Mouse (Mus musculus) lung, postnatal 0 days (tissue): ENCODE measurements around the gene Tmem43. TPM values are rescaled to one million over a fixed set of nuclear protein-coding genes. Genes with fewer than 3 reads are reported as not detected.

ENCODE experiments used
- ATAC-seq: fragments of 200-750 bp; cut with Nextera tagmentation; 2 replicates; pipeline ENCODE4 v1.8.0; 2017; ENCODE audit warnings: moderate library complexity
- DNase-seq: peaks from one replicate; pipeline ENCODE4 v3.0.0-alpha.2; 2016; ENCODE audit warnings: low spot score
- H3K27ac ChIP-seq: fragments of 300-500 bp; sonication (generic); 2 replicates; pipeline ENCODE4 v1.5.1; 2014; ENCODE audit warnings: antibody characterized with exemption, mild to moderate bottlenecking, low read length, mixed read lengths
- H3K27me3 ChIP-seq: fragments of 300-500 bp; sonication (generic); replicated peaks from 2 replicates; pipeline ENCODE4 v1.6.1; 2014; ENCODE audit warnings: low read length, mixed read lengths; ENCODE audit not compliant: insufficient read depth
- H3K36me3 ChIP-seq: fragments of 300-500 bp; sonication (generic); 2 replicates; pipeline ENCODE4 v1.6.1; 2014; ENCODE audit warnings: low read length, mixed read lengths; ENCODE audit not compliant: insufficient read depth
- H3K4me1 ChIP-seq: fragments of 300-500 bp; sonication (generic); 2 replicates; pipeline ENCODE4 v1.6.1; 2014; ENCODE audit warnings: antibody characterized with exemption, low read depth, low read length, mixed read lengths; ENCODE audit not compliant: insufficient read depth
- H3K4me2 ChIP-seq: fragments of 300-500 bp; sonication (generic); replicated peaks from 2 replicates; pipeline ENCODE4 v1.6.1; 2014; ENCODE audit warnings: low read depth, mild to moderate bottlenecking, low read length, moderate library complexity, mixed read lengths
- H3K4me3 ChIP-seq: fragments of 300-500 bp; sonication (generic); 2 replicates; pipeline ENCODE4 v1.5.1; 2014; ENCODE audit warnings: low read depth, low read length
- H3K9ac ChIP-seq: fragments of 300-500 bp; sonication (generic); replicated peaks from 2 replicates; pipeline ENCODE4 v1.6.1; 2014; ENCODE audit warnings: low read depth, mild to moderate bottlenecking
- H3K9me3 ChIP-seq: fragments of 300-500 bp; sonication (generic); 2 replicates; pipeline ENCODE4 v1.6.1; 2016; ENCODE audit warnings: low read length, mixed read lengths
- CTCF ChIP-seq: IDR thresholded peaks from 2 replicates; pipeline ENCODE4 v1.5.1; 2016; ENCODE audit warnings: antibody characterized with exemption, mild to moderate bottlenecking
- EP300 ChIP-seq: IDR thresholded peaks from 2 replicates; pipeline ENCODE4 v1.6.1; 2016; ENCODE audit warnings: antibody characterized with exemption, mild to moderate bottlenecking, control low read depth
- WGBS: fragments of 180-500 bp; shearing (Covaris S2); extraction: QIAGEN DNeasy Blood & Tissue Kit; methylation state at CpG from one replicate; pipeline ENCODE4 v1.1.7; 2014; 5-methylcytosine and 5-hydroxymethylcytosine counted together
- polyA plus RNA-seq: library from polyadenylated mRNA; unstranded; fragments of >200 nt; fragmentation: Nextera tagmentation; extraction: Ambion mirVana; gene quantifications from 2 replicates; pipeline ENCODE4 v1.2.1, GENCODE M21; 2015

Gene Tmem43
- polyA plus RNA-seq, 1 experiment from 2014 or later, result 69.4 TPM

GRCm38 (mm10) chr6:91534268-91534667 lies 60.8 kb downstream of the Tmem43 start:
- DNase-seq (no peak), ATAC-seq (no peak)
- Histone ChIP-seq H3K4me1 (no peaks in the 10 kb centered on the region), H3K27ac (no peak overlapping the region), H3K4me3 (no peak overlapping the region), H3K4me2 (no peak overlapping the region), H3K27me3 (no peaks in the 10 kb centered on the region), H3K36me3 (no peaks in the 10 kb centered on the region), H3K9ac (no peak overlapping the region), H3K9me3 (no peaks in the 10 kb centered on the region)
- TF ChIP-seq EP300 (no peak), CTCF (no peak)
- WGBS, result 69% methylated on average over 4 of the region's 4 CpGs

DNA sequence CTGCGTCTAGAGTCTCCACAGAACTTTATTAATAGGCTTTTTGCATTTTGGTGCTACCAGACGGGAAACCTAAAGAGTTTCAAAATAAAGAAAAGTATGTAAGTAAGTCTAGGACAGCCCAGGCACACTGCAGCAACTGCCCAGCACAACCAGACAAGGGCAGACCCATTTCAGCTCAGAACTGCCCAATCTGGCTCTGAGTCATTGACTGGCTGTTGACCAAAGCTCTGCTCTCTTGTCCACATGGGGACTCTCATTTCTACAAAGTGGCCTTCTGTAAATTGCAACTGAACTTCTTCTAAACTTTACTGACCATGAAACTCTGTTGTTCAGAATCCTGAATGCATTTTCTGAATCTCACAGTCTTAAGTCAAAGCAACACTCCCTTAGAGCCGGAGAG lies 61.7 kb downstream of the Tmem43 start:
- Histone ChIP-seq H3K9me3 (no peaks in the 10 kb centered on the region), H3K4me2 (no peak overlapping the region), H3K9ac (no peak overlapping the region), H3K27ac (no peak overlapping the region), H3K36me3 (no peaks in the 10 kb centered on the region), H3K4me1 (no peaks in the 10 kb centered on the region), H3K27me3 (no peaks in the 10 kb centered on the region), H3K4me3 (no peak overlapping the region)
- TF ChIP-seq CTCF (no peak), EP300 (no peak)
- ATAC-seq, result no peak
- 80% methylated on average over 3 of the region's 3 CpGs for WGBS
- no peak for DNase-seq

DNA sequence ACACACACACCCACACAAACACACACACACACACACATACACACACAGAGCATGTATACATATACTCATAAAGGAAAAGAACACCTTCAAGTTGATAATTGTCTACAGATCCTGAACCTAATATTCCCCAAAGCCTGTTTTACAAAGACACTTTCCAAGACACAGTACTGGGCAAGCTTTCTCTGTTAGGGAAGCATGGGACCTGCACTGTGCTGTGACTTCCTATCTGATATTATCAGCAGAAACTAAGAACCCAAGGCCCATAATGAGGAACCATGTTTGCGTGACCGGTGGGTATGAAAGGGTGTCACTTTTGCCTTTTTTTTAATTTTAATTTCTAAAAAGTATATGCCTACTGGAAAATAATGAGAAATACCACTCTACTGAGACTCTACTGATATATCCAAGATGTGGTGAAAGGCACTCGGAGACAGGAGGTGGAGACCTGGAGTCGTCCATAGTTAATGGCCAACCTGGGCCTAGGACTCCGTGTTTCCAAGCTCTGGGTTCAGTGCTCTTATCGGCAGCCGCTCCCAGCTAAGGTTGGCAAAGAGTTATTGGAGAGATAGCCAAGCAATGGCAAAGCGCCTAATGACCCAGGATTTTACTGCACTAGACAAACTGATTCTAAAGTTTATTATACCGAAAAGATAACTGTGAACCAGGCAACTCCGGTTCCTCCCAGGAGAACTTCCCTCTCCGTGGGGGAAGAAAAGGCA lies 62.7 kb downstream of the Tmem43 start:
- DNase-seq (no peak), ATAC-seq (no peak)
- TF ChIP-seq EP300, result no peak
- no peak for TF ChIP-seq CTCF
- H3K27ac ChIP-seq, result no peak overlapping the region
- no peak overlapping the region for H3K4me3 ChIP-seq
- no peak overlapping the region for H3K9ac ChIP-seq
- H3K27me3 ChIP-seq, result no peaks in the 10 kb centered on the region
- H3K36me3 ChIP-seq, result no peaks in the 10 kb centered on the region
- no peak overlapping the region for H3K4me2 ChIP-seq
- 75% methylated on average over 11 of the region's 11 CpGs for WGBS
- H3K9me3 ChIP-seq, result no peaks in the 10 kb centered on the region
- H3K4me1 ChIP-seq, result no peaks in the 10 kb centered on the region

Other genes with a start within 250 kb of the Tmem43 start
- gene Wnt7a, start 62.3 kb upstream of the Tmem43 start, polyA plus RNA-seq, result 7.8 and 8.9 TPM in 2 replicates
- 16.3 and 16.5 TPM in 2 replicates for gene Chchd4, start 157 bp upstream of the Tmem43 start, polyA plus RNA-seq
- 18.5 and 18.6 TPM in 2 replicates for gene Xpc, start 42.2 kb downstream of the Tmem43 start, polyA plus RNA-seq
- gene Lsm3, start 42.2 kb downstream of the Tmem43 start, polyA plus RNA-seq, result 94.1 and 101 TPM in 2 replicates
- gene Slc6a6, start 210.3 kb downstream of the Tmem43 start, polyA plus RNA-seq, result 92.6 and 119 TPM in 2 replicates